Mouse (Mus musculus) megakaryocyte, embryonic 14.5 days (primary cell): ENCODE results near the gene Hcrtr2. TPM values are rescaled to one million over a fixed set of nuclear protein-coding genes. Genes with fewer than 3 reads are reported as not detected.

Source experiments
- H3K27me3 ChIP-seq: replicated peaks from 2 replicates; pipeline ENCODE3; 2012; ENCODE audit warnings: inconsistent platforms
- H3K36me3 ChIP-seq: replicated peaks from 2 replicates; pipeline ENCODE3; 2012; ENCODE audit warnings: low read length, inconsistent platforms, mixed read lengths
- H3K4me1 ChIP-seq: 2 replicates; pipeline ENCODE4 v1.6.1; 2012; ENCODE audit warnings: inconsistent platforms
- H3K4me3 ChIP-seq: replicated peaks from 2 replicates; pipeline ENCODE3; 2012; ENCODE audit warnings: moderate library complexity, mild to moderate bottlenecking, inconsistent platforms
- H3K9me3 ChIP-seq: 2 replicates; pipeline ENCODE4 v1.6.1; 2012; ENCODE audit warnings: inconsistent platforms
- FLI1 ChIP-seq: IDR thresholded peaks from 2 replicates; pipeline ENCODE4 v1.6.1; 2012; ENCODE audit warnings: low read length, inconsistent platforms, mixed read lengths
- GATA1 ChIP-seq: IDR thresholded peaks from 3 replicates; pipeline ENCODE4 v1.6.1; 2012; ENCODE audit warnings: mixed read lengths, low read length, inconsistent platforms, borderline replicate concordance
- polyA plus RNA-seq: library from polyadenylated mRNA; stranded (reverse); fragments of >175 nt; gene quantifications from 2 replicates; pipeline ENCODE4 v1.2.3, GENCODE M21; 2012; ENCODE audit warnings: low replicate concordance; ENCODE audit not compliant: insufficient read depth

Hcrtr2 gene
- polyA plus RNA-seq, 1 experiment, result not detected

GRCm38 (mm10) chr9:76318302-76318701 is 5.4 kb downstream of the Hcrtr2 start:
- Histone ChIP-seq H3K4me1 (no peaks in the 10 kb centered on the region), H3K4me3 (no peak overlapping the region), H3K9me3 (peaks cover 7% of the 10 kb centered on the region), H3K36me3 (no peaks in the 10 kb centered on the region), H3K27me3 (peaks cover 11% of the 10 kb centered on the region)
- TF ChIP-seq GATA1 (no peak), FLI1 (no peak)

GRCm38 (mm10) chr9:76315096-76315495 is 8.6 kb downstream of the Hcrtr2 start:
- Histone ChIP-seq H3K9me3 (no peaks in the 10 kb centered on the region), H3K4me3 (no peak overlapping the region), H3K27me3 (no peaks in the 10 kb centered on the region), H3K4me1 (no peaks in the 10 kb centered on the region), H3K36me3 (no peaks in the 10 kb centered on the region)
- no peak for TF ChIP-seq GATA1
- no peak for TF ChIP-seq FLI1

- Histone ChIP-seq H3K4me1 (no peaks in the 10 kb centered on the region), H3K36me3 (no peaks in the 10 kb centered on the region), H3K9me3 (no peaks in the 10 kb centered on the region), H3K4me3 (no peak overlapping the region), H3K27me3 (no peaks in the 10 kb centered on the region)
- TF ChIP-seq GATA1 (no peak), FLI1 (no peak)
Measured at GRCm38 (mm10) chr9:76313921-76314320, 9.7 kb downstream of the Hcrtr2 start.

- Histone ChIP-seq H3K27me3 (no peaks in the 10 kb centered on the region), H3K4me1 (no peaks in the 10 kb centered on the region), H3K36me3 (no peaks in the 10 kb centered on the region), H3K4me3 (no peak overlapping the region), H3K9me3 (no peaks in the 10 kb centered on the region)
- TF ChIP-seq GATA1 (no peak), FLI1 (no peak)
Measured at GRCm38 (mm10) chr9:76312221-76312620, 11.4 kb downstream of the Hcrtr2 start.

- Histone ChIP-seq H3K4me1 (no peaks in the 10 kb centered on the region), H3K27me3 (no peaks in the 10 kb centered on the region), H3K9me3 (no peaks in the 10 kb centered on the region), H3K4me3 (no peak overlapping the region), H3K36me3 (no peaks in the 10 kb centered on the region)
- no peak for TF ChIP-seq GATA1
- TF ChIP-seq FLI1, result no peak
Measured at GRCm38 (mm10) chr9:76291384-76291783, 32.3 kb downstream of the Hcrtr2 start.

GRCm38 (mm10) chr9:76270886-76271285 is 52.8 kb downstream of the Hcrtr2 start:
- no peaks in the 10 kb centered on the region for H3K4me1 ChIP-seq
- TF ChIP-seq FLI1, result no peak
- TF ChIP-seq GATA1, result no peak
- no peak overlapping the region for H3K4me3 ChIP-seq
- no peaks in the 10 kb centered on the region for H3K36me3 ChIP-seq
- H3K27me3 ChIP-seq, result no peaks in the 10 kb centered on the region
- H3K9me3 ChIP-seq, result no peaks in the 10 kb centered on the region

GRCm38 (mm10) chr9:76257731-76258130 is 65.9 kb downstream of the Hcrtr2 start:
- no peak for TF ChIP-seq GATA1
- TF ChIP-seq FLI1, result no peak
- Histone ChIP-seq H3K4me3 (no peak overlapping the region), H3K27me3 (no peaks in the 10 kb centered on the region), H3K4me1 (no peaks in the 10 kb centered on the region), H3K9me3 (no peaks in the 10 kb centered on the region), H3K36me3 (no peaks in the 10 kb centered on the region)

GRCm38 (mm10) chr9:76252544-76252943 is 71.1 kb downstream of the Hcrtr2 start:
- H3K4me1 ChIP-seq, result no peaks in the 10 kb centered on the region
- no peaks in the 10 kb centered on the region for H3K36me3 ChIP-seq
- H3K4me3 ChIP-seq, result no peak overlapping the region
- no peak for TF ChIP-seq GATA1
- TF ChIP-seq FLI1, result no peak
- H3K27me3 ChIP-seq, result no peaks in the 10 kb centered on the region
- no peaks in the 10 kb centered on the region for H3K9me3 ChIP-seq

- Histone ChIP-seq H3K4me3 (no peak overlapping the region), H3K27me3 (no peaks in the 10 kb centered on the region), H3K9me3 (no peaks in the 10 kb centered on the region), H3K4me1 (no peaks in the 10 kb centered on the region), H3K36me3 (no peaks in the 10 kb centered on the region)
- no peak for TF ChIP-seq GATA1
- TF ChIP-seq FLI1, result no peak
Measured at GRCm38 (mm10) chr9:76252109-76252508, 71.5 kb downstream of the Hcrtr2 start.

GRCm38 (mm10) chr9:76242322-76242721 is 81.3 kb downstream of the Hcrtr2 start:
- Histone ChIP-seq H3K9me3 (no peaks in the 10 kb centered on the region), H3K4me1 (no peaks in the 10 kb centered on the region), H3K27me3 (no peaks in the 10 kb centered on the region), H3K4me3 (no peak overlapping the region), H3K36me3 (no peaks in the 10 kb centered on the region)
- TF ChIP-seq FLI1, result no peak
- TF ChIP-seq GATA1, result no peak

GRCm38 (mm10) chr9:76237946-76238345 is 85.7 kb downstream of the Hcrtr2 start:
- TF ChIP-seq FLI1 (no peak), GATA1 (no peak)
- Histone ChIP-seq H3K9me3 (no peaks in the 10 kb centered on the region), H3K27me3 (no peaks in the 10 kb centered on the region), H3K36me3 (no peaks in the 10 kb centered on the region), H3K4me3 (no peak overlapping the region), H3K4me1 (peaks cover 16% of the 10 kb centered on the region; the same call in 1 of the 2 replicates)
